Mouse (Mus musculus): ENCODE measurements at regions not wholly inside any gene's neighbourhood (a gene's known extent, or its start where the extent isn't known, plus 50 kb on each side); places are given as distances from the start of the nearest gene placed in this dataset.

DNA sequence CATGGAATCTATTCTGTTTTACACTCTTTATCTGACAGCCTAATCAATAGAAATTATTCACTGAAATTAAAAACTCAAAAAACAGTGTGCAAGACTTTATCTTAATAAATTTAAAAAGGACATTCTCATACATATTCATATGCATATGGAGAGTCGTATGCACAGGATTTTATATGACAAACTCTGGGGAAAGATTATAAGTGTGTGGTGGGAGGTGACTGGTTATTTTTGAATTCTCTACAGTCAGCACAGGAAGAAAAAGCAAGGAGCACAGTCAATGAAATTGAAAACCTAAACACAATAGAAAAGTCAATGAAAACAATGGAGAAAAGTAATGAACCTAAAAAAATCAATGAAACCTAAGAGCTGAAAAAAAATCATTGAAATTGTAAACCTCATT, 142.1 kb upstream of the Pld5 start:
- TF ChIP-seq POLR2A (IDR thresholded peaks at IDR 0.05; ENCODE audit: extremely low read depth, insufficient read depth, low read length) (no peak), CTCF (IDR thresholded peaks at IDR 0.05; ENCODE audit: low read depth, low read length) (no peak)
